Mouse (Mus musculus) heart, embryonic 11.5 days (tissue): Measurements from ENCODE around the gene Smim8. TPM values are rescaled to one million over a fixed set of nuclear protein-coding genes. Genes with fewer than 3 reads are reported as not detected.
"Not testable (repeated sequence)": the region's sequence is repeated elsewhere in the genome, so short reads cannot be mapped to it uniquely, and the experiment has no call there.

Source experiments
- ATAC-seq: fragments of 200-750 bp; cut with Nextera tagmentation; replicated peaks from 2 replicates; pipeline ENCODE4 v1.8.0; 2017; ENCODE audit warnings: moderate library complexity; ENCODE audit not compliant: insufficient number of reproducible peaks, low FRiP score, low TSS enrichment
- H3K27ac ChIP-seq: fragments of 300-500 bp; sonication (generic); 2 replicates; pipeline ENCODE4 v1.5.1; 2014; ENCODE audit warnings: mild to moderate bottlenecking, low read depth, low read length
- H3K27me3 ChIP-seq: fragments of 300-500 bp; sonication (generic); 2 replicates; pipeline ENCODE4 v1.6.1; 2014; ENCODE audit warnings: mild to moderate bottlenecking, low read length, mixed read lengths; ENCODE audit not compliant: control insufficient read depth, insufficient read depth
- H3K36me3 ChIP-seq: fragments of 300-500 bp; sonication (generic); 2 replicates; pipeline ENCODE4 v1.6.1; 2014; ENCODE audit warnings: mild to moderate bottlenecking, low read length, moderate library complexity, mixed read lengths; ENCODE audit not compliant: control insufficient read depth, insufficient read depth
- H3K4me1 ChIP-seq: fragments of 300-500 bp; sonication (generic); 2 replicates; pipeline ENCODE4 v1.6.1; 2014; ENCODE audit warnings: low read length; ENCODE audit not compliant: control insufficient read depth, insufficient read depth
- H3K4me2 ChIP-seq: fragments of 300-500 bp; sonication (generic); 2 replicates; pipeline ENCODE4 v1.6.1; 2014; ENCODE audit warnings: mild to moderate bottlenecking, moderate library complexity
- H3K4me3 ChIP-seq: fragments of 300-500 bp; sonication (generic); 2 replicates; pipeline ENCODE4 v1.5.1; 2014; ENCODE audit warnings: low read depth, low read length
- H3K9ac ChIP-seq: fragments of 300-500 bp; sonication (generic); 2 replicates; pipeline ENCODE4 v1.6.1; 2014; ENCODE audit warnings: mild to moderate bottlenecking, low read depth, low read length, moderate library complexity
- H3K9me3 ChIP-seq: fragments of 300-500 bp; sonication (generic); replicated peaks from 2 replicates; pipeline ENCODE4 v1.6.1; 2016; ENCODE audit warnings: low read length; ENCODE audit not compliant: control insufficient read depth
- WGBS: fragments of 180-500 bp; shearing (Covaris S2); extraction: QIAGEN DNeasy Blood & Tissue Kit; methylation state at CpG from one replicate; pipeline ENCODE4 v1.1.7; 2014; ENCODE audit not compliant: insufficient replicate concordance; 5-methylcytosine and 5-hydroxymethylcytosine counted together
- polyA plus RNA-seq: library from polyadenylated mRNA; unstranded; fragments of >200 nt; fragmentation: Nextera tagmentation; extraction: Ambion mirVana; gene quantifications from 2 replicates; pipeline ENCODE4 v1.2.1, GENCODE M21; 2014

The Smim8 gene
- polyA plus RNA-seq, 1 experiment from 2014 or later = 54.2 TPM

DNA sequence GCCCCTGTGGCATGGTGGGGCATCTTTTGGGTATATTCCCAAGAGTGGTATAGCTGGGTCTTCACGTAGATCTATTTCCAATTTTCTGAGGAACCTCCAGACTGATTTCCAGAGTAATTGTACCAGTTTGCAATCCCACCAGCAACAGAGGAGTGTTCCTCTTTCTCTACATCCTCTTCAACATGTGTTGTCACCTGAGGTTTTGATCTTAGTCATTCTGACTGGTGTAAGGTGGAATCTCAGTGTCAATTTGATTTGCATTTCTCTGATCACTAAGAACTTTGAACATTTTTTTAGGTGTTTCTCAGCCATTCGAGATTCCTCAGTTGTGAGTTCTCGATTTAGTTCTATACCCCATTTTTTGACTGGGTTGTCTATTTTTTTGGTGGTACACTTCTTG is 52.5 kb downstream of the Smim8 start:
- not testable (repeated sequence) for ATAC-seq, H3K36me3 ChIP-seq, H3K4me3 ChIP-seq, H3K4me1 ChIP-seq, H3K9ac ChIP-seq, H3K4me2 ChIP-seq, H3K9me3 ChIP-seq, H3K27ac ChIP-seq, H3K27me3 ChIP-seq
- WGBS = 76% methylated on average over 3 of the region's 3 CpGs

DNA sequence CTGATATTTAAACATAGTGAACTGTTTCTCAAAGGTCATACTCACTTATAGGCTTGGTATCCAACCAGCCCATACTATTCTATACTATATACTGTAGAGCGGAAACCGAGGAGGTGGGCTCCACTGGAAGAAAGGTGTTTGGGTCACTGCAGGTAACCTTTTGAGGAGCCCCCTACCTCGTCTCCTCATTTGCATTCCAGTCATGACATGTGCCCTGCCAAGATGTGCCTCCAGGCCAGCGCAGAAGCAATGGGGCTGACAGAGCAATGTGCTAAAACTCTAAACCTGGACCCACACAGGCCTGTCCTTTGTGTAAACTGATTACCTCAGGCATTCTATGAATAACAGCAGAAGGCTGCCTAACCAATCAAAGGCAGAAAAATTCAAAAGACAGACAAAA is 53.9 kb downstream of the Smim8 start:
- Histone ChIP-seq H3K4me2 (no peak overlapping the region), H3K4me3 (no peak overlapping the region), H3K27me3 (no peaks in the 10 kb centered on the region), H3K27ac (no peak overlapping the region), H3K36me3 (no peaks in the 10 kb centered on the region), H3K9ac (no peak overlapping the region), H3K9me3 (peaks cover 5% of the 10 kb centered on the region), H3K4me1 (no peaks in the 10 kb centered on the region)
- no peak for ATAC-seq
- 59% methylated on average over 4 of the region's 4 CpGs for whole genome bisulfite sequencing

DNA sequence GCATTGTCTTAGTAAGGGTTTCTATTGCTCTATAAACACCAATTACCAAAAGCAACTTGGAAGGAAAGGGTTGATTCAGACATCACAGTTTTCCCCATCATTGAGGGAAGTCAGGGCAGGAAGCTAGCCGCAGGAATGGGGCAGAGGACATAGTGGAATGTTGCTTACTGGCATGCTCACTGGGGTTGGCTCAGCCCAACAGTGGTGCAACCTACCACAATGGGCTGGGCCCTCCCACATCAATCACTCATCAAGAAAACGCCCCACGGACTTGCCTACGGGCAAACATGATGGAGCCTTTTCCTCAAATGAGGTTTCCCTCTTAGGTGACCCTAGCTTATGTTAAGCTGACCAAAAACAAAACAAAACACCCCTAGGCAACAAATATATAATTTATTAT is 55.0 kb downstream of the Smim8 start:
- no peaks in the 10 kb centered on the region for H3K36me3 ChIP-seq

DNA sequence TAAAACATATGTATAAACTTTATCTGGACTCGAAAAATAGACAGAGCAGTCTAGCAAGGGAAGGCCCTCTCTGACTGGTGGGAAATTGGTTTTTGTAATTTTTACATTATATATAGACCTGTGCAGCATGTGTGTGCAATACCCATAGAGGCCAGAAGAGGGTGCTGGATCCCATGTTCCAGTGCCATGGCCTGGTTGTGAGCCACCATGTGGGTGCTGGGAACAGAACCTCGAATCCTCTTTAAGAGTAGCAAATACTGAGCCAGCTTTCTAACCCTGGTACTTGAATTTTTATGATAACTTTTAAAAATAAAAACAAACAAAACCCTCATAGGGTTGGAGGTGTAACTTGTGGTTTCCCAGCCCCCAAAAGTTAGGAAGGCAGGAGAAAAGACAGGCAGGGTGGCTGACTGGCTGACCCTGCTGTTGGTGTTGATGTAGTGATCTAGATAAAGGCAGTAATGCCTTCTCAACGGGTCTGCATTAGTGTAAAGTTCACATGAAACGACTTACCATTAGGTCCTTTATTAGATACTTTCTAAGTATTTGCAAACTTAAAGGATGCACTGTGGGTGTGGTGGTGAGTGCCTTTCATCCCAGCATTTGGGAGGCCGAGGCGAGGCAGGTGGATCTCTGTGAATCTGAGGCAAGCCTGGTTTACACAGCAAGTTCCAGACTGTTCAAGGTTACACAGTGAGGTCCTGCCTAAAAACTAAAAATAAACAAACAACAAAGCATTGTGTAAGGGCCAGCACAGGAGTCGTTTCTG is 57.9 kb downstream of the Smim8 start:
- Histone ChIP-seq H3K4me3 (no peak overlapping the region), H3K9me3 (peaks cover 5% of the 10 kb centered on the region), H3K9ac (no peak overlapping the region), H3K36me3 (no peaks in the 10 kb centered on the region), H3K4me1 (no peaks in the 10 kb centered on the region), H3K27me3 (no peaks in the 10 kb centered on the region), H3K4me2 (no peak overlapping the region), H3K27ac (no peak overlapping the region)
- ATAC-seq = no peak
- WGBS = 82% methylated on average over 7 of the region's 7 CpGs

More for the DNA sequence above, 55.0 kb downstream of the Smim8 start:
- no peaks in the 10 kb centered on the region for H3K27me3 ChIP-seq
- peaks cover 5% of the 10 kb centered on the region for H3K9me3 ChIP-seq
- no peak overlapping the region for H3K27ac ChIP-seq
- H3K4me1 ChIP-seq = no peaks in the 10 kb centered on the region
- H3K9ac ChIP-seq = no peak overlapping the region
- H3K4me3 ChIP-seq = no peak overlapping the region
- H3K4me2 ChIP-seq = no peak overlapping the region
- WGBS = 75% methylated on average over 4 of the region's 4 CpGs
- ATAC-seq = no peak

DNA sequence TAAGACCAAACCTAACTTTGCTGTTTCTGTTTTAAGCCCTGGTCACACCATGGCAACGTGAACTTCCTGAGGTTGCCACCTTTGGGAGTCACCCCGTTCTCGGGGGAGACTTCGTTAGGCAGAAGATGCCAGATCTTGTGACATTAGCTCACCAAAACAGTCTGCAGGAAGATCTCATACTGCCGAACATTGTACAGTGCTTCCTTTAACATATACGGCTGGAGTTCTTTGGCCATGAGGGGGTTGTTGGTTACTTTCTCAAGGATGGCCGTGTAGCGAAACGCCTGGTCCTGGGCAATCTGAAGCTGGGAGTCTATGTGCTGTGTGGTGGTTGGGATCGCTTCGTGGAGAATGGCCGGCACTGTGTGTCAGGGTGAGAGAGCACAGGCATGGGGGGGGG is 58.8 kb downstream of the Smim8 start:
- H3K4me1 ChIP-seq = no peaks in the 10 kb centered on the region
- peaks cover 5% of the 10 kb centered on the region for H3K9me3 ChIP-seq
- no peak for ATAC-seq
- no peak overlapping the region for H3K27ac ChIP-seq
- H3K27me3 ChIP-seq = no peaks in the 10 kb centered on the region
- H3K4me3 ChIP-seq = no peak overlapping the region
- WGBS = 94% methylated on average over 12 of the region's 12 CpGs
- no peak overlapping the region for H3K9ac ChIP-seq
- H3K4me2 ChIP-seq = no peak overlapping the region
- no peaks in the 10 kb centered on the region for H3K36me3 ChIP-seq

Other genes starting within 250 kb of the Smim8 start
- 50.5 and 52.5 TPM in 2 replicates for gene Akirin2, start 227.5 kb downstream of the Smim8 start, polyA plus RNA-seq
- gene Orc3, start 163.5 kb downstream of the Smim8 start, polyA plus RNA-seq = 84.7 and 90.1 TPM in 2 replicates
- gene Rars2, start 163.5 kb downstream of the Smim8 start, polyA plus RNA-seq = 54.8 and 56.3 TPM in 2 replicates
- gene Slc35a1, start 91.0 kb downstream of the Smim8 start, polyA plus RNA-seq = 50.5 and 51.0 TPM in 2 replicates
- 0.14 TPM in 1 of 2 replicates, not detected in the other for gene Cfap206, start 48.2 kb downstream of the Smim8 start, polyA plus RNA-seq
- not detected in 2 replicates for gene Gm136, start 22.2 kb downstream of the Smim8 start, polyA plus RNA-seq
- gene Zfp292, start 104.5 kb upstream of the Smim8 start, polyA plus RNA-seq = 19.5 and 22.0 TPM in 2 replicates
- gene Cga, start 115.4 kb upstream of the Smim8 start, polyA plus RNA-seq = not detected in 2 replicates